Mouse (Mus musculus): ENCODE results near the gene Cyp2b13.
"Not testable (repeated sequence)": the region's sequence is repeated elsewhere in the genome, so short reads cannot be mapped to it uniquely, and the experiment has no call there.

DNA sequence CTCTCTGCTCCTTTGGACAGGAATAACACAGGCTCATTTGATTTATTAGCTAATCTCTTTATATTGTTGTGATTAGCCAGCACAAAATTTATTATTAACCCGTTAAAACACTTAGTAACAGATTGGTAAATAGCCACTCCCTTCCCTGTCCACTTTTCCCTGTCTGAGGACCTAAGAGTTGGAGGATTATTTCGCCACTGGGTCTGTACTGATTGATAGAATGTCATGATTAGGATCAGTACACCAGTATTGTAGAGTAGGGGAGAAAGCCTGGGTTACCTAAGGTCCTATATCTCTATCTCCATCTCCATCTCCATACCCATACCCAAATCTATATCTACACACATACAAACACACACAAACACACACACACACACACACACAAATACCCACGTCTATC lies 82.4 kb downstream of the Cyp2b13 start:
- not testable (repeated sequence) for TF ChIP-seq GATA1, TAL1 (IDR thresholded peaks at IDR 0.05; ENCODE audit: low read length)
